Mouse (Mus musculus): ENCODE data around the gene Neurl1b. TPM values are rescaled to one million over a fixed set of nuclear protein-coding genes. Genes with fewer than 3 reads are reported as not detected.

Neurl1b gene
- total RNA-seq, 2 experiments from 2014 or later: 0.09 to 0.22 TPM

DNA sequence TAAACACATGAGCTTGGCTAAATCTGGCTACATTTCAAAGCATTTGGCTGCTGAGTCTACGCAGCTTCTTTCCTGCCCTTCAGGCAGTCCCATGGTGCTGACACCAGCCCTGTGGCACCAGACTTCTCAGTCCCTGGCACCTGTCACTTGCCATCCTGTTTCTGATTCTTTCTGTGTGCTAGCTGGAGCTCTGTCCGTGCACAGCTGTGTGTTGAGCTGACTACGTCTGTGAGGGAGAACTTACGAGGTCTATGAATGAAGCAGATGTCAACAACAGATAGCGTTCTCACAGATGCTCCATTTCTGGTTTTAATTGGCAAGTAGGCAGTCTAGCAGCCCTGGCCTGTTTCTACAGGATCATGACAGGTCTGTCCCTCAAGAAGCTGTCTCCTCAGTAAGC is 24.0 kb upstream of the Neurl1b start:
- ATAC-seq (replicated peaks; ENCODE audit: low FRiP score, low TSS enrichment, poor library complexity, severe bottlenecking): no peak

DNA sequence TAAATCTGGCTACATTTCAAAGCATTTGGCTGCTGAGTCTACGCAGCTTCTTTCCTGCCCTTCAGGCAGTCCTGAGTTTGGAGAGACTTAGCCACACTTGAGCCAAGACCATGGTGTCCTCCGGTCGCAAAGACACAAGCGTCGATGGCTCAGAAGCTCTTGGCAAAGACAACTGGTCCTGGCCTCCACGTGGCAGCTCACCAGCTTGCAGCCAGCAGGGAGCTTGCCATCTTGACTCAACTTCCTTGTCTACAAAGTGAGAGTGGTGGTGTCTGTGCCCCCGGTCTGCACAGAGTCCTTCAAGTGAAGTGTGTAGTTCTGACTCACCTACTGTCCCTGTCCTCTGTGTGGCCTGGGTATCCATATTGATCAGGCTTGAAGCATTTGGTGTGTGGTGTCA is 22.3 kb upstream of the Neurl1b start:
- no peak for ATAC-seq (replicated peaks; ENCODE audit: low FRiP score, low TSS enrichment, poor library complexity, severe bottlenecking)

DNA sequence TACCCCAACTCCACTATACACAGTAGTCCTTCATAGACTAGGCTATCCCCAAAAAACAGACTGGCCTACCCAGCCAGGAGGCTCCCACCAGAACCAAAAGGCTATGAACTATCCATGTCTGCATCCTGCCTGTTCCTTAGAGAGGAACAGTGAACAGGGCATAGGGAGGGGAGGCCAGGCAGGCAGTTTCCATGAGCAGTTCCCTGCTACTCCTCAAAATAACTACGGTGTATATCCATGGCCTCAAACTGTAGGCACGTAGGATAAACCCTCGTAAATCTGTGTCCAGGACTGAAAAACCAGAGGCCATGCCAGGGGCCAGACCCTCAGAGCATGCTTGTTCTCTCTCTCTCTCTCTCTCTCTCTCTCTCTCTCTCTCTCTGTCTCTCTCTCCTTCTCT is 17.9 kb upstream of the Neurl1b start:
- no peak for ATAC-seq (replicated peaks; ENCODE audit: low FRiP score, low TSS enrichment, poor library complexity, severe bottlenecking)

DNA sequence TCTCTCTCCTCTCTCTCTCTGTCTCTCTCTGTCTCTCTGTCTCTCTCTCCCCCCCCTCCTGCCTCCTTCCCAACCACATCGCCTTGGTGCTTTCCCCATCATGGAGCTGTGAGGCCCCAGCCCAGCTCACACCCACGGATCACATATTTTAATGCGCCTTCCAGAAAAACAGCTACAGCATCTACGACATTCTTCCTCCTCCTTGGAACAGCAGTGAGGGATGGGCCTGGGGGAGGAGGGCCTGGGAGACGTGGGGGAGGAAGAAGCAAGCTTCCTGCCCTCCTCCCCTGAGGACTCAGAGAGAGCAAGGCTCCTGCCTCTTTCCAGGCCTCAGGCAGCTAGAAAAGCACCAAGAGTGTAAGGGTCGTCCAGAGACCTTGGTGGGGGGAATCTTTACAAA is 17.3 kb upstream of the Neurl1b start:
- no peak for ATAC-seq (replicated peaks; ENCODE audit: low FRiP score, low TSS enrichment, poor library complexity, severe bottlenecking)

DNA sequence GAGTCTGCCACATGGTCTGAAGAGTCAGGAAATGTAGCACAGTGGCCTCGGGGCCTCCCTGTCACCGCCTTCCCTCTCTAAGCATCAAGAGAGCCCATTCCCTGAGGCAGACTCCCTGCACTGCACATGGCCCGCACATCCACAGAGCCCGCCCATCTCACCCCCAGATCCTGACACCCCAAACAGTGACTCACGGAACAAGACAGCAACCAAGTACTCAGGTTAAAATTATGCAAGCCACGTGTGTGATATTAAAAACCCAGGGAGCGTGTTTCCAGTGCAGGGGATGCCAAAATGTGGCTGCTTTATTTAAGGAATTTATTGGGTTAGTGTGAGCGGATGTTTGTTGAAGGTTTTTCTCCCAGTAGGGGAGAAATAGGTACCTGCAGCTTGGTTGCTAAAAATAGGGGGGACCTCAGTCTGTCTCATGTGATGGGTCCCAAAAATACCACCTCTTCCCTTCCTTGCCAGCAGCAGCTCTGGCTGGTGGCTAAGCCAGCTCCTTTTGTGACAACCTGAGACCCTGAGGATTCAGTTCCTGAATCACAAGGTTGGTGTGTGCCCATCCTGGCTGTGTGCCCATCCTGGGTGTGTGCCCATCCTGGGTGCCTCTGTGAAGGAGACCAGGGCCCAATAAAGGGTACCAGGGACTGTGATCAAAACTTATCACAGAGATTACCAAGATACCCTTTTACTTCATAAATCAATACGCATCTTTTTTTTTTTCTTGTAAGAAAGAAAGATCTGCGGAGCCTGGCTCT is 9.1 kb upstream of the Neurl1b start:
- ATAC-seq (replicated peaks; ENCODE audit: low FRiP score, low TSS enrichment, poor library complexity, severe bottlenecking): no peak

DNA sequence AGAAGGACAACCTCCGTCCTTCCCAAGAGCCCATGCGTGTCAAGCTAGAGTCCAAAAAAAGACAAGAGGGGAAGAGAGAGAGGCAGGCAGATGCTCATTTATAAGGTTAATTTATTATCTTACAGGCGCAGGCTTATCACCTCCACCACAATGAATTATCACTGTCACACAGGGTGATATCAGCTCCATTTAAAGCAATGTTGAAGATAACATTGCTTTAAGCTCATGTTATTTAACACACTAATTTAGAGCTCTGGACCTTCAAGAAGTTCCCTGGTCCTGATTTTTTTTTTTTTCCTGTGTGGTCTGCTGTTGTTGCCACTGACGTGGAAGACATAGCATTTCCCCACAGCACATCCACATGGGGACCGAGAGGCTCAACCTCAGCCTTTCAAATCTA is 1.7 kb upstream of the Neurl1b start:
- ATAC-seq (replicated peaks; ENCODE audit: low FRiP score, low TSS enrichment, poor library complexity, severe bottlenecking): peak; percentile 45; the same call in 1 of the 2 replicates

DNA sequence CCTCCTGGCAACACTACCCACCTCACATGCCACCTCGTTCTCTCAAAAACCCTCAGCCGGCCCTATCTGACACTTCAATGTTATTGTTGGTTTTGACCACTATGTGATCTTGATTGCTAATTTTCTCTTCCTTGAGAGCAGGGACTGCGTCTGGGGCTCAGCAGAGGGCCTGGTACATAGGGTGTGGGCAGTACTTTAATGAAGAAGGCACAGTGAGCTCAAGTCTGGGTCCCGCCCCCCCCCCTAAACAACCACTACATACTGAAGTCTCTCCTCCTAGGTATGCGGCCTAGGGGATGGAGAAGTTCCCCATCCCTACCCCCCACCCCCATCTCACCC is 476 bp upstream of the Neurl1b start:
- no peak for ATAC-seq (replicated peaks; ENCODE audit: low FRiP score, low TSS enrichment, poor library complexity, severe bottlenecking)

DNA sequence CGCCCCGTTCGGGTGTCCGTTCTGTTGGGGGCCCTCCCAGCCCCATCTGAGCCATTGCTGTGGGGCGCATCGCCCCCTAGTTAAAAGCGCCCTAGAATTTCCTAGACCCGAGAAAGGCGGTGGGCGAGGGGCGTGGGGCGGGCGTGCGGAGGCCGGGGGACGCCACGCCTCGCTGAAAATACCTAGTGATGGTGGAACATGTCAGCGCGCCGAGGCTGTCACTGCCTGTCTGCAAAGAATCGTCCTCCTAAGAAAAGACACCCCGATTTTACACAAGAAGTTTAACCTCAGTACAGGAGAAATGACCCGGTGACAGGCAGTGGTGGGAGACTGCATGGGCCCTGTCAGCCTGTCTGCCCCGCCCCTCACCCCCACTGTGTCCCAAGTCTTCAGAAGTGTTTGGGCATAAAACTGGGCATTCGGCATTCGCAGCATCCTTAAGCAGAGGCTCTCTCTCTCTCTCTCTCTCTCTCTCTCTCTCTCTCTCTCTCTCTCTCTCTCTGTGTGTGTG is 781 bp downstream of the Neurl1b start:
- ATAC-seq (replicated peaks; ENCODE audit: low FRiP score, low TSS enrichment, poor library complexity, severe bottlenecking): no peak

DNA sequence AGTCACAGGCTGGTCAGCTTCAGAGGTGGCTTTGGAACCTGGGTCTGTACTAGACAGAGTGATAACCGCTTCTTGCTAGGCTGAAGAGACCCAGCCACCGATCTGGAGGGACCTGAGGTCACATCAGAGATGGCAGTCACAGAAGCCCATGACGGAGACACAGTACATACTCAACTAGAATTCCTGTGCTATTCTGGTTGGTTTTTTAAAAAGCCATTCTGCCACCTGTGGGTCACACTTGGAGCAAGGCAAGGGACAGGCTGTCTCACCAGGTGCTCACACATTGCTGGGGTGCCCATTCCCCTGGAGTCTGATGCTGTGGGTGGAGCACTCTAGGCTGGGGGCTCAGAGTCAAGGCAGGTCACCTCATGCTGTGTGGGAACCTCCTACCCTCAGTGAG is 1.5 kb downstream of the Neurl1b start:
- ATAC-seq (replicated peaks; ENCODE audit: low FRiP score, low TSS enrichment, poor library complexity, severe bottlenecking): no peak

DNA sequence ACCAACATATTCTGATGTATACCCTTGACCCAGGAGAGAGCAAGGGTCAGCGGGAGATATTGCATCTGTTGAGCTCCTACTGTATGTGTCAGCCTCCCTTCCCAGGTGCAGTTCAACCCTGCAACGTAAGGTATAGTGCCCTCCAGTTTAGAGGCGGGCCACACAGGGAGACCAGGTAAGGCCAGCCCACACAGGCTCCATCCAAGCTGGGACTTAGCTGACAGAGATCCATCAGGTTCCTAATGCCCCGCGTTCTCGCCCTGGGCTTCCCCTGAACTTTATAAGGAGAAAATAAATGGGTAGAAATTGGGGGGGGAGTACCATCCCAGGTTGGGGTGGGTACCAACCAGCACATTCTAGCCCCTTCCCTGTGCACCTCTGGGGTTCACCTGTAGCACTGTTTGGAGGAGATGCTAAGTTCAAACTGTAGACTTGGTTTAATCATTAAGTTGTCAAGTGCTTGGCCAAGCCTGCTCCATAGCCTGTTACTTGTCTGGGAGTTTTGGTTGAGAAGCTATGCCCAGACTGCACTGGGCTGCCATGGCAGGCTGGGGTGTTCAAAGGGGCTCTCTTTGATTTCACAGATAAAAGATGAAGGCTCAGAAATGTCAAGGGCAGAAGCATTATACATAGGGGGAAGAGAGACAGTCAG is 3.3 kb downstream of the Neurl1b start:
- no peak for ATAC-seq (replicated peaks; ENCODE audit: low FRiP score, low TSS enrichment, poor library complexity, severe bottlenecking)

DNA sequence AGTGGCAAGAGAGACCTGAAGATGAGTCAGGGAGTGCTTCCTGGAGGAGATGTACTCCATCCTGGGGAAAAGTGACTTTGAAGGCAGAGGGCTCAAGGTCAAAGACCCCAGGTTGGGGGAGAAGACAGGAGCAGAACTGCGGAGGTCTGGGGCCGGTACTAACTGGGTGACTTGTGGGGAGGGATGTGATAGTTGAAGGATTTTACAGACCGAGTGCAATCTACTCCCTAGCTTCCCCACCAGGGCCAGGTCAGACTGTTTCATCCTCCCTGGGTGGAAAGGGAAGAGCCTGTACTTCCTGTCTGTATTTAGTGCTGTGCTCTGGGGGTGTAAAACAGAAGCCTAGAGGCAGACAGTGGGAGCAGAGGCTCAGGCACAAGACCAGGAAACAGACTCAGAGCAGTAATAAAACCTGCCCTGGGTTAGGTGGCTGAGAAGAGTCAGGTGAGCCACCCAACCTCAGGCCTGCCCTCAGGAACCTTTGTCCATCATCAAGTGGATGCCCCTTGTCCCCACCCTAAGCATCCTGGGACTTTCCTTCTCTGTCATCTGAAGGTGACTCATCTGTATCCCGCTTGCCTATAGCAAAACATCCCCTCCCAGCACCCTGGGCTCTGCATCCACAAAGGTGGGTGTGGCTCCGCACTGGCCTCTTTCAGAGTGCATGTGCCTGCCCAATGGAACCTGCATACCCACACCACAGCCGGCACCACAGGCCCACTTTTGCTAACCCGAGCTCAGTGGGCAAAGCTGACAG is 6.0 kb downstream of the Neurl1b start:
- no peak for ATAC-seq (replicated peaks; ENCODE audit: low FRiP score, low TSS enrichment, poor library complexity, severe bottlenecking)

DNA sequence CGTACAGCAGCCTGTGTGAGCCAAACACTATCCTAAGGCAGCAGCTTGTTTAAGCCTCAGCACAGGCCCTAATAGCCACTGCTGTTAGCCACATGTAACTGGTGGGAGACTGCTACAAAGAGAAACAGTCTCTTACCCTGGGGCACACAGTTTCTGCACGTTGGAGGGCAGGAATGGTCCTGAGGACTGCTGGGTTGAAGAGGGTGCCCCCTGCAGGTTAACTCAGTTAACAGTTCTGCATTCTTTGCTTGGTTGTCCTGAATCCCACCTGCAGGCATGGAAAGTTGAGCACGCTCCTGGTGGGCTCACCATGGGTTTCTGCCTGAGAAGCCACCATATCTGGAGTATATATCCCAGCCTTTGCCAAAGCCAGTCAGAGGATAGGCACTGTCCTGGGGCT is 6.9 kb downstream of the Neurl1b start:
- no peak for ATAC-seq (replicated peaks; ENCODE audit: low FRiP score, low TSS enrichment, poor library complexity, severe bottlenecking)

DNA sequence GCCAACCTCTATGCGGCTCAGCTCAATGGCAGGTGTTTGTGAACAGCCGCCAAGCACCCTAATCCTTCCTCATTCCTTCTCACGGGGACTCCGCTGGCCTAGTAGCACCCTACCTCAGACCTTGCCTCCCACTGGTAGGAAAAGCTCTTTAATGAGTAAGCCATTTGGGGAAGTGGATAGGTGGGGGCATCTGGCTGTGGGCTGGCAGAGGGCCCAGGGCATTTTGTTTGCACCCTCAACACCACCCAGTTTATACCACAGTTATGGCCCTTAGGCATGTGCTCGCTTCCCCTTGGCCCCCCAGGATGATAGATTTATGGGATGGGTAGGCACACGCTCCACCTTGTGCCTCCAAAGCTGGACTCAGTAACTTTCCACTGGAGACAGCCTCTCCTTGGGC is 7.8 kb downstream of the Neurl1b start:
- ATAC-seq (replicated peaks; ENCODE audit: low FRiP score, low TSS enrichment, poor library complexity, severe bottlenecking): no peak

DNA sequence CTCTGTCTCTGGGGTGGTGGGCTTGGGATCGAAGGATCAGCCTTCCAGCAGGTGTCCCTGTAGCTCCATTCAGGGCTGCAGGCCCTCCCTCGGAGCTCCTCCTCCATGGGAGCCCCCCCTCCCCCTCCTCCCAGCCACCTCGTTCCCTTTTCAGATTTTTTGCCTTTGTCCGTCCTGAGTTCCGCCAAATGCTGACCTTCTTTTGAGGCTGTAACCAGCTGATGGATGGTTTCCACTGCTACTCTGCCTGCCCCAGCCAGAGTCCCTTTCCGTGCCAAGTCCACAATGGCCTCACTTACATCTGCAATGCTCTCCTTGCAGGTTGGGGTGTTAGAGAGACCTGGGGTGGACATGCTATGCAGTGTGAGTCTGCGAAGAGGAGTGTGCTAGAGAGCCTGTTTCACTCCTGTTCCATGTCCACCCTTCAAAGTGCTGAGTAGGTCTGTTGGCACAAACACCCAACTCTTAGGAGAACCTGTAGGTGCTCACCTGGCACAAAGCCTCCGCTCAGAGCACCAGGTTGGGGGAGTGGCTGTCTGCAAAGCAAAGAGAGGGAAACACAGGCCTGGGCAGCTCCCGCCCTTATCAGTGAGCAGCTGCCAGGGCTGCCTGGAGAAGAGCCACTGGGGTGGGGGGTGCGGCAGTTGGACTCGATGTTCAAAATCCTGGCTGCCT is 9.5 kb downstream of the Neurl1b start:
- ATAC-seq (replicated peaks; ENCODE audit: low FRiP score, low TSS enrichment, poor library complexity, severe bottlenecking): peak; percentile 74

DNA sequence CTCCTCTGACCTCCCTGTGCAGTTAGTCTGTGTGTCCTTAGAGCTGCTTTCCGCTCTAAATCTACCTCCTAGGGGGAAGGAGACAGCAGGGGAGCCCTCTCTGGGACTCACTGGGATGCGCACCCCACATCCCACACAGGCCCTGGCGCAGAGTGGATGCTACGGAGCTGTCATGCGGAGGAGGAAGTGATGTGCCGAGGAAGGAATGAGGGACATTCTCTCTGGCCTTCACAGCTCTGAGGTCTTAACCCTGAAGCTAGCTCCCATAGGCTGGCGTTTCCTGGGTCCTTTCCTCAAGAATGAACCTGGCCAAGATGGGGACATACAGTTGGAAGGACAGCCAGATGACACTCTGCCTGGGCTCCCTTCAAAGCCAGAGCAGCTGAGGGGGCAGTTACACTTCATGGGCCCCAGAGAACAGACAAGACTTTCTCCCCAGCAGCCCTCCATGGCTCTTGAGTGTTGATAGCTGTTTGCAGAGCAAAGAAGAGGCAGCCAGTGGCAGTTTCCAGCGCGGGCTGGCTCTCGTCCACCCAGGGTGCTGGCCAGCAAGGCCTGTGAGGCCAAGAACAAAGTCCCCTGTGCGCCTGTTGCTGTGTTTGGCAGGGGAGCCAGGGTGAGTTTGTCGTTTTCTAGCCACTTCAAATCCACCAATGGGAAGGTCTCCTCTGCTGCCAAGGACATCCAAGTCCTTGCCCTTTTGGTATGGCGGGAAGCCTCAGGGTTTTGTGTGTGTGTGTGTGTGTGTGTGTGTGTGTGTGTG is 10.5 kb downstream of the Neurl1b start:
- ATAC-seq (replicated peaks; ENCODE audit: low FRiP score, low TSS enrichment, poor library complexity, severe bottlenecking): no peak

DNA sequence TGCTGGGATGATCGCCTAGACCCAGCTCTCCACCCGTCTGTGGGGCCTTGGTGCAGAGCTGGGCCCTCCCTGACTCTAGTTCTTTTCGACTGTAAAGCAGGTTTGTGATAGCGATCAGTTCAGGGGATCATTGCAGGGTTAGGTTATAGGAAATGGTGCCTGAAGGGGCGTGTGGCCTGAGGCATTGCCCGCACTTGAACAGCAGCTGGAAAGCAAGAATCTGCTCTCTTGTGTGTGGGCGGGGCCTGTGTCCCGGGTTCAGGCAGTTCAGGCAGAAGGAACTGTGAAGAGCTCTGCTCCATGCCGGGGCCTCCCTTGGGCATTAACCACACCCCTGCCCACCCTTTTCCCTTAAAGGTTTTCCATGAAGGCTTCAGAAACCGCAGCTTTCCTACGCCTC is 18.7 kb downstream of the Neurl1b start:
- no peak for ATAC-seq (replicated peaks; ENCODE audit: low FRiP score, low TSS enrichment, poor library complexity, severe bottlenecking)

DNA sequence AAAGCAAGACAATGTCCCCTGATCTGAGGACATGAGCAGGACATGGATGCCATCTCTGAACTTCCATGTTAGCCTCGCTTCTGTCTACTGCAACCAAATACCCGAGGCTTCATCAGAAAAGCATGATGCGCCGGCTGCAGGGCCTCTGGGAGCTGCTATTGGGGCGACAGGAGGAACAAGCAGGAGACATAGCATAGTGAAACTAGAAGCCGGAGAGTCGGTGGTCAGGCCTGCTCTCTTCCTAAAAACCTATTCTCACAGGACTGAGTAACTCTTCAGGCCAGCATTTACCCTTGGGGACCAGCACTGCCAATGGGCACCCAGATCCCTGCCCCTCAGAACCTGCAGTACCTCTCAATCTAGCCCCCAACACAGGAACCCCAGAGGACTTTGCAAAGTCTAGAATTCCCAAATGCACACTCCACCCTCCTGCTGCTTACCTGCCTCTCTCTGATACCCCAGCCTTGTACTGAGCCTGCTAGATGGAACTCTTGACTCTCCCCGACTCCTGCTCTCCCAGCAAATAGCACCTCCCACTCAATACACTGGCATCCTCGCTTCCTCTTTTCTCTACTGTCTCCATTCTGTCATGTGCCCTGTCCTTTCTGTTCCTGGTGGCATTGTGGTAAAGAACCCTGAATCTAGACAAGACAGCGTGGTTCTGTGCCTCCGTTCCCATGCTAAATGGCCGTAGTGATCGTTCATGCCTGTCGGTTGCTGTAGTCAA is 22.6 kb downstream of the Neurl1b start:
- ATAC-seq (replicated peaks; ENCODE audit: low FRiP score, low TSS enrichment, poor library complexity, severe bottlenecking): no peak

DNA sequence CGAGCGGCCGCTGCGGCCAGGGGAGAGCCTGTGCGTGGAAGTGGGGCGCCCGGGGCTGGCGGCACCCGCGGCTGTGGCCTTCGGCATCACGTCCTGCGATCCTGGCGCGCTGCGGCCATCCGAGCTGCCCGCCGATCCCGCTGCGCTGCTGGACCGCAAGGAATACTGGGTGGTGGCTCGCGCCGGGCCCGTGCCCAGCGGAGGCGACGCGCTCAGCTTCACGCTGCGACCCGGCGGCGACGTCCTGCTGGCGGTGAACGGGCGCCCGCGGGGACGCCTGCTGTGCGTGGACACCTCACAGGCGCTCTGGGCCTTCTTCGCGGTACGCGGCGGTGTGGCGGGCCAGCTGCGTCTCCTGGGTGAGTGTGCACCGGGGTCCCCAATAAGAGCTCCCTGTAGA is 24.4 kb downstream of the Neurl1b start:
- ATAC-seq (replicated peaks; ENCODE audit: low FRiP score, low TSS enrichment, poor library complexity, severe bottlenecking): no peak

DNA sequence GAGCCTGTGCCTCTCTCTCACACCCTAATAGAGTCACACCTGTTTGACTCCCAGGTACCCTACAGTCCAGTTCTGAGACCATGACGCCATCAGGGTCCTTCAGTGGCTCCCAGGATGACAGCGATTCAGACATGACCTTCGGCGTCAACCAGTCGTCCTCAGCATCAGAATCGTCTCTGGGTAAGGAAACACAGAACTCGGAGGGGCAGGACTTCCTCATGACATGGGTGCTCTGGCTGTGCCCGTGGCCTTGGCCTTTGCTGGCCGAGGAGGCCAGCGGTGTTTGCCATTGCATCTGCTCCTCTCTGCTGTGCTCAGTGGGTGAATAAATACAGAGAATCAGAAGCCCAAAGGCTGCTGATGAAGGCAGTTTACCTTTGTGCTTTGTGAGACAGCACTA is 26.4 kb downstream of the Neurl1b start:
- ATAC-seq (replicated peaks; ENCODE audit: low FRiP score, low TSS enrichment, poor library complexity, severe bottlenecking): no peak
